8 mouse cellular contexts compared by ENCODE assay signal in the genomic region with DNA sequence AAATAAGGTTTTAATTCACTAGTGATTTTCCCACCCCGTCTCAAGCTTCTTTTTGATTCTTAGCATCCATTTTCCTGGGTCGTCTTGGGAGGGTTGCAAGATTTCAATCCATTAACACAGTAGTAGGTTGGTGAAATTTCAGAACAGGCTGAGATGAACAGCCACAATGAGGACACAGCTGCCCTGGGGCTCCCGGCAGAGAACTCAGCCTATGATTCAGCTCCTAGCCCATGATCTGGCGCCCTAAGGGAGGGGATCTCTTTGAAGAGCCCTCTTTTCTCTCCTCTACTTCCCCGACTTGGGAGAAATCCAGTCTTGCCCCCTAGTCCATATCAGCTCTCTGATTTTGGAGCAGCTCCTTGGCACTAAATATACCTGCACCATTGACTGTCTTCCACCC. TPM values are rescaled to one million over a fixed set of nuclear protein-coding genes. Genes with fewer than 3 reads are reported as not detected.
DNase-seq lines count a peak whose midpoint lies in the region; ATAC-seq lines count a peak whose summit lies in the region.
"Had no signal": no experiment of that assay in that cellular context is flagged by ENCODE, and none has a peak within 500 bp of the region (broad histone marks: within the 10 kb centered on the region; RNA-seq: fewer than 3 reads in every experiment).

No protein-coding gene starts in this region.

- peak overlapping the region; percentile 47 for H3K4me2 ChIP-seq in lung, embryonic 16.5 days (ENCODE audit: low read depth, low read length)
- H3K4me2 ChIP-seq in forebrain, embryonic 14.5 days (ENCODE audit: low read length) = peak overlapping the region; percentile 41
- H3K4me2 ChIP-seq in limb, embryonic 15.5 days = peak overlapping the region; percentile 44

- H3K4me3 ChIP-seq in lung, embryonic 16.5 days (ENCODE audit: low read length) = peak overlapping the region; percentile 12; the same call in 1 of the 2 replicates
- H3K4me3 ChIP-seq in forebrain, embryonic 14.5 days (ENCODE audit: low read depth, low read length) = peak overlapping the region; percentile 1; the same call in 1 of the 2 replicates
- H3K4me3 ChIP-seq in limb, embryonic 15.5 days = no peak overlapping the region

- H3K27me3 ChIP-seq in lung, embryonic 16.5 days (ENCODE audit: control insufficient read depth, insufficient read depth, low read depth, low read length) = peaks cover 7% of the 10 kb centered on the region
- H3K27me3 ChIP-seq in forebrain, embryonic 14.5 days (replicated peaks; ENCODE audit: control insufficient read depth, insufficient read depth, low read length) = no peaks in the 10 kb centered on the region
- H3K27me3 ChIP-seq in limb, embryonic 15.5 days = peaks cover 23% of the 10 kb centered on the region

- 33% methylated on average over 5 of the region's 5 CpGs for WGBS in lung, embryonic 16.5 days
- 16% methylated on average over 5 of the region's 5 CpGs for WGBS in forebrain, embryonic 14.5 days
- WGBS in limb, embryonic 15.5 days = 28% methylated on average over 5 of the region's 5 CpGs

- no peak for DNase-seq in lung, postnatal 14 days
- peak; percentile 47 for DNase-seq in forebrain, embryonic 14.5 days (ENCODE audit: low spot score)
- no peak for DNase-seq in gastrocnemius, adult 18-20 months (ENCODE audit: low spot score)
- no peak for DNase-seq in frontal cortex, postnatal 36 days (ENCODE audit: low spot score in 2 of 2)
- no peak for DNase-seq in left cerebral cortex, adult 11 months (ENCODE audit: low spot score)
- DNase-seq: gastrocnemius, postnatal 25 days had no signal

- H3K4me1 ChIP-seq in lung, embryonic 16.5 days (replicated peaks; ENCODE audit: control insufficient read depth, insufficient read depth, low read length) = peaks cover 6% of the 10 kb centered on the region; the same call in 1 of the 2 replicates
- H3K4me1 ChIP-seq in forebrain, embryonic 14.5 days (ENCODE audit: control insufficient read depth, insufficient read depth, low read length) = peaks cover 15% of the 10 kb centered on the region
- peaks cover 17% of the 10 kb centered on the region for H3K4me1 ChIP-seq in limb, embryonic 15.5 days

- no peaks in the 10 kb centered on the region for H3K9me3 ChIP-seq in lung, embryonic 16.5 days (ENCODE audit: control insufficient read depth, low read length)
- no peaks in the 10 kb centered on the region for H3K9me3 ChIP-seq in forebrain, embryonic 14.5 days (replicated peaks; ENCODE audit: control insufficient read depth, low read length)
- H3K9me3 ChIP-seq in limb, embryonic 15.5 days = no peaks in the 10 kb centered on the region

- no peak for ATAC-seq in lung, embryonic 16.5 days (ENCODE audit: low read depth)
- ATAC-seq in forebrain, embryonic 14.5 days = peak; percentile 43; the same call in 1 of the 2 replicates
- ATAC-seq in limb, embryonic 15.5 days (ENCODE audit: insufficient number of reproducible peaks, low FRiP score, low TSS enrichment, low read depth) = no peak

- H3K27ac ChIP-seq in lung, embryonic 16.5 days (ENCODE audit: low read length) = no peak overlapping the region
- H3K27ac ChIP-seq in forebrain, embryonic 14.5 days (ENCODE audit: low read depth, low read length) = no peak overlapping the region
- no peak overlapping the region for H3K27ac ChIP-seq in limb, embryonic 15.5 days

- H3K36me3 ChIP-seq in lung, embryonic 16.5 days (ENCODE audit: control insufficient read depth, insufficient read depth, low read length) = no peaks in the 10 kb centered on the region
- no peaks in the 10 kb centered on the region for H3K36me3 ChIP-seq in forebrain, embryonic 14.5 days (ENCODE audit: control insufficient read depth, insufficient read depth, low read length)
- no peaks in the 10 kb centered on the region for H3K36me3 ChIP-seq in limb, embryonic 15.5 days

- no peak overlapping the region for H3K9ac ChIP-seq in lung, embryonic 16.5 days (ENCODE audit: low read length)
- no peak overlapping the region for H3K9ac ChIP-seq in forebrain, embryonic 14.5 days (ENCODE audit: low read length)
- no peak overlapping the region for H3K9ac ChIP-seq in limb, embryonic 15.5 days

RNA-seq across cellular contexts. Expression of a gene that starts 41.9 kb away (rescaled TPM):
- polyA plus RNA-seq in lung, embryonic 16.5 days (2015; fragmentation: Nextera tagmentation; extraction: Ambion mirVana) = 19.0 and 19.3 TPM in 2 replicates
- polyA plus RNA-seq in forebrain, embryonic 14.5 days (2014; fragmentation: Nextera tagmentation; extraction: Ambion mirVana) = 18.7 and 27.7 TPM in 2 replicates
- polyA plus RNA-seq in limb, embryonic 15.5 days (2015; fragmentation: Nextera tagmentation; extraction: Ambion mirVana) = 17.9 and 24.4 TPM in 2 replicates
- total RNA-seq in gastrocnemius, adult 18-20 months (2021) = 10 to 100 TPM; 54.5 to 82.7 TPM
